10 mouse cellular contexts compared by ENCODE assay signal in genomic region chr10:59166104-59166944, GRCm38 (mm10). TPM values are rescaled to one million over a fixed set of nuclear protein-coding genes. Genes with fewer than 3 reads are reported as not detected.
DNase-seq lines count a peak whose midpoint lies in the region; ATAC-seq and TF ChIP-seq lines count a peak whose summit lies in the region.
"Had no signal": no experiment of that assay in that cellular context is flagged by ENCODE, and none has a peak within 500 bp of the region (broad histone marks: within the 10 kb centered on the region; RNA-seq: fewer than 3 reads in every experiment).

No protein-coding gene starts in this region.

- TF ChIP-seq RAD21 in MEL (IDR thresholded peaks at IDR 0.05; ENCODE audit: low read depth, low read length) = peak; percentile 65

- H3K4me3 ChIP-seq in hindbrain, embryonic 11.5 days (ENCODE audit: low read depth, low read length) = no peak overlapping the region
- no peak overlapping the region for H3K4me3 ChIP-seq in hindbrain, embryonic 13.5 days
- H3K4me3 ChIP-seq in MEL (ENCODE audit: control insufficient read depth in 1 of 2, insufficient read depth in 1 of 2, low read depth in 2 of 2, low read length in 2 of 2) = no peak overlapping the region
- H3K4me3 ChIP-seq: embryonic facial prominence, embryonic 13.5 days; midbrain, embryonic 12.5 days had no signal

- no peaks in the 10 kb centered on the region for H3K27me3 ChIP-seq in hindbrain, embryonic 11.5 days (ENCODE audit: control insufficient read depth, insufficient read depth, low read length)
- no peaks in the 10 kb centered on the region for H3K27me3 ChIP-seq in hindbrain, embryonic 13.5 days
- peaks cover 0 to 2% of the 10 kb centered on the region in 2 experiments; a peak in 1 of 4 replicates for H3K27me3 ChIP-seq in MEL (ENCODE audit: control insufficient read depth in 1 of 2, insufficient read depth in 2 of 2, low read length in 2 of 2)
- H3K27me3 ChIP-seq: embryonic facial prominence, embryonic 13.5 days; midbrain, embryonic 12.5 days had no signal

- no peak overlapping the region for H3K9ac ChIP-seq in hindbrain, embryonic 11.5 days (ENCODE audit: low read depth, low read length)
- H3K9ac ChIP-seq in hindbrain, embryonic 13.5 days = no peak overlapping the region
- H3K9ac ChIP-seq in MEL (ENCODE audit: control insufficient read depth, low read depth, low read length, poor library complexity, severe bottlenecking) = no peak overlapping the region
- H3K9ac ChIP-seq: embryonic facial prominence, embryonic 13.5 days; midbrain, embryonic 12.5 days had no signal

- H3K4me1 ChIP-seq in hindbrain, embryonic 11.5 days (replicated peaks; ENCODE audit: control insufficient read depth, insufficient read depth, low read length) = no peaks in the 10 kb centered on the region
- H3K4me1 ChIP-seq in hindbrain, embryonic 13.5 days (replicated peaks) = no peaks in the 10 kb centered on the region
- H3K4me1 ChIP-seq in MEL (ENCODE audit: control insufficient read depth in 1 of 2, insufficient read depth in 2 of 2, low read length in 2 of 2) = peaks cover 0 to 6% of the 10 kb centered on the region in 2 experiments; a peak in 3 of 4 replicates
- H3K4me1 ChIP-seq: embryonic facial prominence, embryonic 13.5 days; midbrain, embryonic 12.5 days had no signal

- 69% methylated on average over 14 of the region's 14 CpGs for WGBS in hindbrain, embryonic 11.5 days
- 74% methylated on average over 14 of the region's 14 CpGs for WGBS in hindbrain, embryonic 13.5 days

- no peak for ATAC-seq in hindbrain, embryonic 11.5 days (ENCODE audit: low FRiP score)
- no peak for ATAC-seq in hindbrain, embryonic 13.5 days (ENCODE audit: low FRiP score)

- peak; percentile 56 to 75 (median 71) for TF ChIP-seq CTCF in MEL (IDR thresholded peaks at IDR 0.05 in 2 of 3, conservative IDR thresholded peaks at IDR 0.05 in 1 of 3; ENCODE audit: control insufficient read depth in 1 of 3, insufficient read depth in 1 of 3, low read depth in 2 of 3, low read length in 3 of 3, poor library complexity in 1 of 3, severe bottlenecking in 1 of 3)

- no peaks in the 10 kb centered on the region for H3K36me3 ChIP-seq in hindbrain, embryonic 11.5 days (ENCODE audit: control insufficient read depth, insufficient read depth, low read length)
- H3K36me3 ChIP-seq in hindbrain, embryonic 13.5 days = peaks cover 14% of the 10 kb centered on the region
- H3K36me3 ChIP-seq in MEL (ENCODE audit: control insufficient read depth in 1 of 2, insufficient read depth in 2 of 2, low read length in 2 of 2) = peaks cover 0 to 2% of the 10 kb centered on the region in 2 experiments; a peak in 1 of 4 replicates

- TF ChIP-seq POLR2A in MEL (IDR thresholded peaks at IDR 0.05; ENCODE audit: control insufficient read depth in 1 of 2, insufficient read depth in 1 of 2, low read depth in 1 of 2, low read length in 2 of 2, poor library complexity in 1 of 2) = no peak

- TF ChIP-seq EP300 in MEL (IDR thresholded peaks at IDR 0.05; ENCODE audit: low read depth in 1 of 2, low read length in 2 of 2) = no peak

- peak; percentile 53 for DNase-seq in hindbrain, embryonic 11.5 days (ENCODE audit: low spot score)
- DNase-seq in MEL (ENCODE audit: low read depth, low spot score) = peak; percentile 47
- peak; percentile 71 to 78 for DNase-seq in cerebellum, postnatal 10 days
- peak; percentile 27 for DNase-seq in heart, adult 8-10 months (ENCODE audit: low spot score)
- peak; percentile 57 to 74 for DNase-seq in layer of hippocampus, postnatal 10 days (ENCODE audit: low spot score in 2 of 2)
- DNase-seq in lung, postnatal 25 days (ENCODE audit: low spot score) = peak; percentile 60
- peak; percentile 17 for DNase-seq in thymus, postnatal 25 days

- no peaks in the 10 kb centered on the region for H3K79me2 ChIP-seq in MEL (ENCODE audit: control insufficient read depth, insufficient read depth, low read length, poor library complexity)

- no peaks in the 10 kb centered on the region for H3K9me3 ChIP-seq in hindbrain, embryonic 11.5 days (ENCODE audit: control insufficient read depth, low read length)
- H3K9me3 ChIP-seq in hindbrain, embryonic 13.5 days = no peaks in the 10 kb centered on the region
- H3K9me3 ChIP-seq in MEL (replicated peaks; ENCODE audit: insufficient read depth, low read length) = no peaks in the 10 kb centered on the region
- H3K9me3 ChIP-seq: embryonic facial prominence, embryonic 13.5 days; midbrain, embryonic 12.5 days had no signal

- H3K4me2 ChIP-seq in hindbrain, embryonic 11.5 days (replicated peaks; ENCODE audit: low read depth, low read length) = no peak overlapping the region
- no peak overlapping the region for H3K4me2 ChIP-seq in hindbrain, embryonic 13.5 days
- H3K4me2 ChIP-seq: embryonic facial prominence, embryonic 13.5 days; midbrain, embryonic 12.5 days had no signal

- H3K27ac ChIP-seq in hindbrain, embryonic 11.5 days (ENCODE audit: low read depth, low read length) = no peak overlapping the region
- H3K27ac ChIP-seq in hindbrain, embryonic 13.5 days = no peak overlapping the region
- H3K27ac ChIP-seq in MEL (ENCODE audit: control insufficient read depth, low read depth, low read length) = no peak overlapping the region
- H3K27ac ChIP-seq: embryonic facial prominence, embryonic 13.5 days; midbrain, embryonic 12.5 days had no signal

TF ChIP-seq in MEL, 35 proteins besides CTCF, POLR2A, EP300 and RAD21:
- no peak for TF ChIP-seq TBP (IDR thresholded peaks at IDR 0.05; ENCODE audit: low read depth, low read length)
- TF ChIP-seq SMC3 (IDR thresholded peaks at IDR 0.05; ENCODE audit: low read depth, low read length) = peak; percentile 73
- TF ChIP-seq NRF1 (IDR thresholded peaks at IDR 0.05; ENCODE audit: insufficient read depth, low read depth, low read length, poor library complexity, severe bottlenecking) = no peak
- TF ChIP-seq MXI1 (IDR thresholded peaks at IDR 0.05; ENCODE audit: low read depth, low read length) = no peak
- no peak for TF ChIP-seq GATA1 (IDR thresholded peaks at IDR 0.05; ENCODE audit: low read depth, low read length)
- no peak for TF ChIP-seq ZNF384 (IDR thresholded peaks at IDR 0.05; ENCODE audit: low read depth, low read length)
- TF ChIP-seq KAT2A (conservative IDR thresholded peaks at IDR 0.05; ENCODE audit: low read depth, low read length) = no peak
- TF ChIP-seq BHLHE40 (IDR thresholded peaks at IDR 0.05; ENCODE audit: borderline replicate concordance, low read depth, low read length) = no peak
- TF ChIP-seq CHD2 (IDR thresholded peaks at IDR 0.05; ENCODE audit: low read length) = no peak
- TF ChIP-seq USF2 (IDR thresholded peaks at IDR 0.05; ENCODE audit: borderline replicate concordance in 1 of 2, insufficient read depth in 1 of 2, low read depth in 1 of 2, low read length in 2 of 2) = no peak
- TF ChIP-seq MAZ (IDR thresholded peaks at IDR 0.05; ENCODE audit: low read depth, low read length) = no peak
- no peak for TF ChIP-seq ETS1 (IDR thresholded peaks at IDR 0.05; ENCODE audit: low read depth, low read length)
- TF ChIP-seq ZC3H11A (IDR thresholded peaks at IDR 0.05; ENCODE audit: low read depth, low read length) = peak; percentile 59
- TF ChIP-seq GABPA (IDR thresholded peaks at IDR 0.05; ENCODE audit: low read depth, low read length) = no peak

RNA-seq across cellular contexts. Expression of gene Sept10, which starts 55.3 kb away (rescaled TPM):
- 32.0 and 32.4 TPM in 2 replicates for polyA plus RNA-seq in hindbrain, embryonic 11.5 days (2014; fragmentation: Nextera tagmentation; extraction: Ambion mirVana)
- polyA plus RNA-seq in hindbrain, embryonic 13.5 days (2015; fragmentation: Nextera tagmentation; extraction: Ambion mirVana) = 19.6 and 22.7 TPM in 2 replicates
- not detected in 2 replicates for total RNA-seq in MEL (2012; rRNA removed)
- not detected for polyA plus RNA-seq in MEL (2012; ENCODE audit: insufficient read depth in 1 of 2, insufficient read length in 2 of 2, low read depth in 1 of 2, low replicate concordance in 2 of 2, missing spikeins in 1 of 2)
- total RNA-seq in heart, adult 8-10 months (2022) = 10 to 100 TPM; 14.4 to 20.6 (median 18.7) TPM
- 10 to 100 TPM; 12.5 to 15.6 TPM for total RNA-seq in layer of hippocampus, postnatal 10 days (2021)

RNA-seq across cellular contexts. Expression of gene Sowahc, which starts 55.4 kb away (rescaled TPM):
- 11.9 and 13.6 TPM in 2 replicates for polyA plus RNA-seq in hindbrain, embryonic 11.5 days (2014; fragmentation: Nextera tagmentation; extraction: Ambion mirVana)
- 17.0 TPM in 2 replicates for polyA plus RNA-seq in hindbrain, embryonic 13.5 days (2015; fragmentation: Nextera tagmentation; extraction: Ambion mirVana)
- total RNA-seq in MEL (2012; rRNA removed) = not detected in 2 replicates
- polyA plus RNA-seq in MEL (2012; ENCODE audit: insufficient read depth in 1 of 2, insufficient read length in 2 of 2, low read depth in 1 of 2, low replicate concordance in 2 of 2, missing spikeins in 1 of 2) = not detected
- 1 to 10 TPM; 1.0 to 1.5 (median 1.4) TPM for total RNA-seq in heart, adult 8-10 months (2022)
- 10 to 100 TPM; 11.4 to 12.7 TPM for total RNA-seq in layer of hippocampus, postnatal 10 days (2021)

Comparison
In these comparisons a context has a peak if more than half of its experiments do, and no peak if none do; other contexts are left out.
1. DNase-seq: peak in every context shown above with its lines; median percentile 74 in cerebellum, postnatal 10 days; 66 in layer of hippocampus, postnatal 10 days; 60 in lung, postnatal 25 days; 53 in hindbrain, embryonic 11.5 days; 47 in MEL; 27 in heart, adult 8-10 months; 17 in thymus, postnatal 25 days.
2. RNA of gene Sept10, which starts 55.3 kb away (total RNA-seq): 14.4 to 20.6 TPM in heart, adult 8-10 months and 12.5 to 15.6 TPM in layer of hippocampus, postnatal 10 days; not detected in MEL; every median in the first group is over 10 times any median in the second.
3. RNA of gene Sowahc, which starts 55.4 kb away (total RNA-seq): 11.4 to 12.7 TPM in layer of hippocampus, postnatal 10 days; 1.0 to 1.5 TPM in heart, adult 8-10 months and not detected in MEL; every median in the first group is over 4 times any median in the second.